Mouse (Mus musculus): ENCODE data around the gene Aldh1a3. TPM values are rescaled to one million over a fixed set of nuclear protein-coding genes. Genes with fewer than 3 reads are reported as not detected.

The Aldh1a3 gene
- total RNA-seq, 2 experiments from 2014 or later = 0.74 to 1.4 TPM

GRCm38 (mm10) chr7:66375736-66376135 lies 51.6 kb downstream of the Aldh1a3 start:
- DNase-seq = no peak
- intact Hi-C loops (cut with DNase I) = no loop called here

GRCm38 (mm10) chr7:66373391-66373790 lies 53.9 kb downstream of the Aldh1a3 start:
- DNase-seq = no peak
- intact Hi-C loops (cut with DNase I) = no loop called here

GRCm38 (mm10) chr7:66370970-66371369 lies 56.3 kb downstream of the Aldh1a3 start:
- no peak for DNase-seq
- intact Hi-C loops (cut with DNase I) = no loop called here

DNA sequence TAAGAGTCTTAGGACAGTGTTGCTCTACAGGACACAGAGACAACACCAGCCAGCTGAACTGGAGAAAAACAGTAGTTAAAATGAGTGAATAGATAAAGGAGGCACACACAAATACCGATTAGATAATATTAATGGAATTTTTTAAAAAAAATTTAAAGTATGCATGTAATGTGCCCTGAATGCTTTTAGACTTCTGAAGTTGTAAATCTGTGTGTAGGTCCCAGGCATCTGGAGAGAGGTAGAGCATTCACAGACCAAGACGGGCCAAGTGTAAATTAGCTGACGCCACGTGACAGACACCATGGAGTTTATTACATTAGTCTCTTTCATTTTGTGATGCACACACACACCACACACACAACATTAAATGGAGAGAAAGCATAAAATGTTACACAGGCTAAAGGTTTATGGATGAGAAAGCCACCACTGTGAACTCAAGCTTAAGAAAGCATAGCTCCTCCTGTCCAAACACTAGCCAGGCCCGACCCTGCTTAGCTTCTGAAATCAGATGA lies 57.3 kb downstream of the Aldh1a3 start:
- intact Hi-C loops (cut with DNase I) = no loop called here
- DNase-seq = no peak

- intact Hi-C loops (cut with DNase I) = no loop called here
- no peak for DNase-seq
Measured at GRCm38 (mm10) chr7:66369071-66369933, 58.0 kb downstream of the Aldh1a3 start.

GRCm38 (mm10) chr7:66365904-66366303 lies 61.4 kb downstream of the Aldh1a3 start, which contains the start of gene Gm10974:
Gm10974 (plus strand) TSS chr7:66365905.
- DNase-seq = no peak
- intact Hi-C loops (cut with DNase I) = no loop called here

GRCm38 (mm10) chr7:66365411-66365810 lies 61.9 kb downstream of the Aldh1a3 start:
- intact Hi-C loops (cut with DNase I) = no loop called here
- DNase-seq = no peak

DNA sequence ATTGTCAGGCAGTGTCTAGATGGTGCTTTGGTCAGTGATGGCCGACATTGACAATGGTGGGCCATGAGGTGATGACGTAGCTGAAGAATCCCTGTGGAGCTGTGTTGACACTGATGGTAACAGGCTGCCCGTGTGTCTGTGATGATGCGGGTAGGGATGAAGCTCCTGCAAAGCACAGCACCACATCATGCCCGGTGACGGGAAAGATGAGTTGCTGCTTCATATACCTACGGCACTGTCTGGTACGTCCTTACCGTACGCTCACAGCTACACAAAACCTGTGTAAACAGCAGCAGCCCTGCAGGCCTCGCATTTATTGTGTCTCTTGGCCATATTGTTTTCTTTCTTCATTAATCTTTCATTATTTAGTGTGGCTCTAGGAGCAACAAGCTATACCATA lies 62.8 kb downstream of the Aldh1a3 start:
- no peak for DNase-seq
- intact Hi-C loops (cut with DNase I) = no loop called here

DNA sequence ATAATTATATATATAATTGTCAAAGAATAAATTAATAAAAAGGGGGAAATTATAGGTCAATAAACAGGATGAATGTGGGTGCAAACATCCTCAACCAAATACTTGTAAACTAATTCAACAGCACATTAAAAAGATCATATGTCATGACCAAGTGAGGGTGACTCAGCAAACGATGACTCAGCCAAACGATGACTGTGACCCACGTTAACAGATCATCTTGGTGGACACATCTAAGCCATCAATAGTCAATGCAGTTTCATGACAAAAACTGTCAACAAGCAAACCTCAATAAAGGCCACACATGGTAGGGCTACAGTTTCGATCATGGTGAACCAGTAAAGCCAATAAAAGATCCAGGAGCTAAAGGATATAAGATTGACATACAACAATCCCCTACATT lies 68.3 kb downstream of the Aldh1a3 start:
- no peak for DNase-seq
- intact Hi-C loops (cut with DNase I) = no loop called here

- DNase-seq = no peak
- intact Hi-C loops (cut with DNase I) = no loop called here
Measured at GRCm38 (mm10) chr7:66358461-66358860, 68.9 kb downstream of the Aldh1a3 start.

GRCm38 (mm10) chr7:66355791-66356522 lies 71.4 kb downstream of the Aldh1a3 start:
- no peak for DNase-seq
- intact Hi-C loops (cut with DNase I) = no loop called here

GRCm38 (mm10) chr7:66354911-66355310 lies 72.4 kb downstream of the Aldh1a3 start:
- no peak for DNase-seq
- intact Hi-C loops (cut with DNase I) = no loop called here

DNA sequence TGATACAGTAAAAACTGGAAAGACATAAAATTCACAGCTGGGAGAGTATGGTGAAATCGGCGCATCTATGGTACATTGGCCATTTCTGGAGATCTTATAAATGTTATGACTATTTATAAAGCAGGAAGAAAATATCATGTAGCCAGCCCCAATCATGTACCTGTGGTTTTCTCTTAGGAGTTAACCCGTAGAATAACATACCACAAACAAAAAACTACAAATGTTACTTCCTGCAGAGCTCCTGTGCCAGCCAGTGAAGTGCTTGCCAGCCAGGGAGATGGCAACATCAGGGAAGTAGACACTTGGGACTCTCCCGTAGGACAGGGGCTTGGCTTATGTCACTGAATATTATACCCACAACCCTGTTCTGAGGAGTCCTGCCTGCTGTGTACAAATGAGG lies 76.2 kb downstream of the Aldh1a3 start:
- intact Hi-C loops (cut with DNase I) = no loop called here
- DNase-seq = no peak

GRCm38 (mm10) chr7:66349670-66350069 lies 77.6 kb downstream of the Aldh1a3 start:
- intact Hi-C loops (cut with DNase I) = no loop called here

DNA sequence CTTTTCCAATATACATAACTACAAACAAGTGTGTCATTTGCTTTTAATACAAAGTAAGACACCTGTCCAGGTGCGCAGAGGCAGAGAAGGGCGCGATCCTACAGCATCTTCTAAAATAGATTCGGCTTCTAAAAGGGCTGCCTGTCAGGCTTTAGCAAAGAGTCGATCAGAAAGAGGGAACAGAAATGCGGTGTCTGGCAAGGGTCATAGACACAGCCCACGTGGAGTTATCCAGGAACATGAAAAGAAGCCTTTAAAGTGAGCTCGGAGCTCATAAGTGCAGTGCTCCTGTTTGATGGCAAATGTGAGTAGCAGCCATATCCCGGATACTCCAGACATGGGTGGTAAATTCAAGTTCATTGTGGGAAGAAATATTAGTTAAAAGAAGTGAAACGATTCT lies 78.7 kb downstream of the Aldh1a3 start:
- intact Hi-C loops (cut with DNase I) = no loop called here
- no peak for DNase-seq

More at GRCm38 (mm10) chr7:66349670-66350069, 77.6 kb downstream of the Aldh1a3 start:
- no peak for DNase-seq

GRCm38 (mm10) chr7:66346959-66347663 lies 80.2 kb downstream of the Aldh1a3 start:
- no peak for DNase-seq
- intact Hi-C loops (cut with DNase I) = no loop called here

DNA sequence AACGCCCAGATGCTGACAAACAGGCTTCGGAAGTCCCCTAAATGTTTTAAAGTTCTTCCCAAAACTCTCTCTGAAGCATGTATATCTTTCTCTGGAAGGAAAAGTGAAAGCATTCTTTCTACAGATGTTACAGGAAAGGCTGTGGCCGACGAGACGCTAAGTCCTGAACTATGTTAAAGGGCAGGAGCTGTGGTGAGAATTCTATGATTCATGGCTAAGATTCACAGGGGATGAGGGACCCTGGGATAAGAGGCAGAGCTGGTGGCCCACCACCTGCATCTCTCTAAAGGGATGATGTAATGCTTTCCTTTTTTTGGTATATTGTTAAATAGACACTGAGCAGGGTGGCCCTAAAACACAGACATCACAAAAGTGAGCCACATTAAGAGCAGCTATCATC lies 84.0 kb downstream of the Aldh1a3 start:
- intact Hi-C loops (cut with DNase I) = loop anchor here (2.0 kb wide), 1 partner anchor 45 kb away; the partner anchor contains the start of gene Lrrk1
- DNase-seq = no peak

GRCm38 (mm10) chr7:66342831-66343230 lies 84.5 kb downstream of the Aldh1a3 start:
- intact Hi-C loops (cut with DNase I) = loop anchor here (1.0 to 2.0 kb wide), 2 partner anchors 33 to 46 kb away; partner anchors contain the start of gene Lrrk1
- DNase-seq = no peak

- intact Hi-C loops (cut with DNase I) = loop anchor here (1.0 to 2.0 kb wide), 2 partner anchors 32 to 46 kb away; partner anchors contain the start of gene Lrrk1
- peak; percentile 65 to 70 for DNase-seq
Measured at GRCm38 (mm10) chr7:66342323-66342722, 85.0 kb downstream of the Aldh1a3 start.

Data from gastrocnemius, postnatal 36 days (tissue).